Mouse (Mus musculus): ENCODE data around the gene 5530401A14Rik.

DNA sequence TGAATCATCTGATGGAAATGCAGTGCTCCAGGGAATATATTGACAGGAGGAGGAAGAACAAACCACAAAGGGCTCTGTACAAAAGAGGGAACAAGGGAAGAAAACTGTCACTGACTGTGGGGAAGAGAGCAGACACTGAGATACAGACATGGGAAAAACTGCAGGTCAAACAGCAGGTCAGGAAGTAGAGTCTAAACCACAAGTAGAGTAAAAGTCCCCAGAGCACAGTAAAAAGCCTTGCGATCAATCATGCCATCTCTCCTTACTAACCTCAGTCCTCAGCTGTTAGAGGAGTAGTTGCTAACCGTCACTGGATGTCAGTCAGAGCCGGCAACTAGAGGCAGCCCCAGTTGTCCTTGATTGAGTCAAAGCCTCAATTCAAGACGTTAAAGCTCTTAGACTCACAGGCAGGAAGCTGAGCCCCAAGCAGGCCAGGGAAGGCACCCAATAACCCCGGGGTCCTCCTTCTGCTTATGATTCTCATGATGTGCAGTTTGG lies 49.0 kb downstream of the 5530401A14Rik start:
- TF ChIP-seq GATA1 (IDR thresholded peaks at IDR 0.05; ENCODE audit: borderline replicate concordance, low read length), result no peak
- TF ChIP-seq TAL1 (conservative IDR thresholded peaks at IDR 0.05; ENCODE audit: low read depth, low read length), result no peak
- no peak for TF ChIP-seq CTCF (IDR thresholded peaks at IDR 0.05; ENCODE audit: low read depth, low read length)

Data from G1E (cell line).